Mouse (Mus musculus) mesoderm, embryonic 11.5 days (tissue): ENCODE results near the gene Exoc6.

Experiments used
- DNase-seq: peaks from one replicate; pipeline ENCODE4 v3.0.0-alpha.2; 2012; ENCODE audit warnings: low read depth, low spot score

Gene Exoc6

DNA sequence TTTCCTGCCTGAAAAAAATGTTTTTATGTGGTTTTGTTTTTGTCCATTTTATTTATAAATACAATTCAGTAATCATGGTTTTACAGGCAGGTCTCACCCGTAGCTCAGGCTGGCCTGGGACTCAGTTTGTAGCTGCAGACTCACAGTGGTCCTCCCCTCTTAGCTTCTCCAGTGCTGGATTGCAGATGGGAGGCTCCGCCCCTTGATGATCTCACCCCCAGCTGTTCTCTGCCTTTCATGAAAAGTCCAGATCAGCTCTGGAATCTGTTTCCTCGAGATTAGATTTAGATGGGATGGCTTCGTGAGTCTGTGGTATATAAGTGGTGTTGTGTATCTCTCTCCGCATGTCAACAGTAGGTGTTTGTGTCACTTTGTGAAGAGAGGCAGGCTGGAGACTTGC, 24.6 kb downstream of the Exoc6 start:
- DNase-seq: peak; percentile 15

DNA sequence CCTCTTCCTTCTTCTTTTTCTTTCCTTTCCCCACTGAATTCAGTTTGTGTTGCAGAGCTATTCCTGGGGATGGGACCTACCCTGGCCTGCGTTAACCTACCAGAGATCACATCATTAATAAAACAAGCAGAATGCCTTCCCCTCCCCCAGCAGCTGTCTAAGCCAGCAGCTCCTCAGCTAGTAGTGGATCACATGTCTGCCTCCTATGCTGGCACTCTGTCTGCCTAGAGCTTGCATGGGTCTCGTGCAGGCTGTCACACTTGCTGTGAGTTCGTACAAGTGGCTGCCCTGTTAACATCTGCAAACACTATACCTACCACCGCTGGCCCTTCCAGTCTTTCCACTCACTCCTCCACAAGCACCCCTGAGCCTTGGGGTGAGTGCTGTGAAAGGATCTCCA, 29.4 kb downstream of the Exoc6 start:
- no peak for DNase-seq

DNA sequence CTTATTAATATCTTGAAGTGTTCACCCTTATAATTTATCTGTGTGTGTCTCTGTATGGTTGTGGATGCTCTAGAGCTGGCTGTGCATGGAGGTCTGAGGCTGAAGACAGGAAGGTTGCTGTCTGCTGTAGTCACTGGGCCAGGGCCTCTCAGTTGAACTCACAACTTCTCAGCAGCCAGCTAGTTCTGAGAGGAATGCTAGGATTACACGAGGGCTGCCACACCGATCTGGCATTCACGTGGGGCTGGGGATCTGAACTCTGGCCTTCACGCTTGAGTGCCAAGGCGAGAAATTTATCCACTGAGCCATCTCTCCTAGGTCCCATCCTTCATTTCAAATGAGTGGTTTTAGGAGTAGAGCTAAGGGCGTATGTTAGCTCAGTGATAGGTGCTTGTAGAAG, 30.2 kb downstream of the Exoc6 start:
- DNase-seq: peak; percentile 21

DNA sequence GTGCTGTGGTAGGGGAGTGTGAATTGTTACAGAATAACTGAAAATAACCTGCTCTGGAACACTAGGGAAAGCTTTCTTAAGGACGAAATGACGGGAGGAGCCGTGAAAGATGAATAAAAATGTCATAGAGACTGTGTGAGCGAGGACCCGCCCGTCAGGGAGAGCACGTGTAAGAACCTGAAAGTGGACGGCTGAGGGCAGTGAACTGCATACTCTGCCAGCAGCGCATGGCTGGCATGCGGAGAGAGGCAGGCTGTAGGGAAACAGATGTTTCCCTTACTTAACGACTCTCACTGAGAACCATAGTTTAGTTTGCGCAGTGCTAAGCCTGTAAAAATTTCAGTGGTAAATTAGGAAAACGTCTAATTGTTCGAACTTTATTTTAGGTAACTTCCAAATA, 35.0 kb downstream of the Exoc6 start:
- peak; percentile 56 for DNase-seq

DNA sequence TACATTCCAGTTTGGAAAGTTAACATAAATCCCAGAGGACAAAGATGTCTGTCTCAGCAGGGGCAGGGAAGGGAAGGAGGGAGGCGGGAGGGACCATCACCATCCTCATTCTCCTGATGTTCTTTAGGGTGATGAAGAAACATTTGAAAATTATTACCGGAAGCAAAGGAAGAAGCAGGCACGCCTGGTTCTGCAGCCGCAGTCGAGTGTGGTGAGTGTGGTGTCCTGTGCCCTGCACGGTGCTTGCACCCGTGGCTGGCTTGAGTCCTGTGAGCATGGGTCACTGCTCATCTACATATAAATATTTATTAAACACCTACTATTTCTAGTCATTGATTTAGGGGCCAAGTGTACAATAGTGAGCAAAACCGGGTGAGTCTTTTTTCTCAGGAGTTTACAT, 35.5 kb downstream of the Exoc6 start:
- peak; percentile 14 for DNase-seq

DNA sequence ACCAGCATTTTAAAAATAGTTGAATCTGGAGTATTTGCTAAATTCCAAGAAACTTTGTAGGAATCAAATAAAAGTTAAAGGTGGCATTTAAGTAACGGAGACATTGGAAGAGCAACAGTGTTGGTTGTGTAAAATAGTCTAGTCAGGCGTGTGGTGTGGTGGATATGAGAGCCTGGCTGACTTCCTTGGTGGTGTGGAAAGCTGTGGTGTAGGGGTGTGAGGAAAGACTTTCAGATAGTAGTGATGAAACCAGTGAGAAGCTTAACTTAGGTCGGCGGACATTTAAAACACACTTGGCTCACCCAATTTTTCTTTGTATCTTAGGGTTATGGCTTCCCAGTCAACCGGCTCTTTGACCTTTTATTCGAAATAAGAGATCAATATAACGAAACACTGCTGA, 40.3 kb downstream of the Exoc6 start:
- no peak for DNase-seq

DNA sequence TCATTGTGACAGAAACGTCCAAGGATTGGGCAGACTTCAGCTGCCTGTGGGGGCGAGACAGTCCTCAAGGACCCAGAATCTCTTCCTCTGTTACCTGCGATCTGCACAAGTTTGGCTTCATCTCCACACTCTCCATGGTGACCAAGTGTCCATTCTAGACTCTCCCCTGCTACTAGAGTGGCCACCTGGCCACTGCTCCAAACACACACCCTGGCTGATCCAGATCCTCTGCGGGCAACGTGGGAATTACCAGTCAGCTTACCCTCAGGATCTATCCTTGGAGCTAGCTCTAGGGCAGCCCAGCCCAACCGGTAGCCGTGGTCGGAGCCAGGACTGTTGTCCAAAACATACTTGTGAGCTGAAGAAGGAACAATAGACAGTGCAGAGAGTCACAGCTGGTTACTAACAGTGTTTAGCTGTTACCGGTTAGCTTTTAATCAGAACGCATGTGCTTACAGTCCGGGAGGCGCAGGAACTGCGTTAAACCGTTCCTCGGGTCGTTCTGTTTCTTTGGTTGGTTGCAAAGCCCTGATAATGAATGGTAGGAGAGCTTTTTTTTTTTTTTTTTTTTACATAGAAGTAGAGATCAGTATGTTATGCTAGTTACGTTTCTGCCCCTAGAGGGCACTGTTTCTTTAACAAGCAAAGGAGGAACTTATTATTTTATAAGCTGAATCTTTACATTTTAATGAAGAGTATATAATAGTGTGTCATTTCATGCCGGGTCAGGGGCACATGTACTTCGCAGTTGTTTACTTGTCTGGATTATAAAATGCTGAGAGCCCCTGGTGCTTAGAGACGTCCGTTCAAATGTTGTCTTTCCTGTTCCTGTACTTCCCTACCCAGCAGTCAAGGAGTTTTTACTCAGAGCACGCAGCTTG, 52.0 kb downstream of the Exoc6 start:
- peak; percentile 74 for DNase-seq

DNA sequence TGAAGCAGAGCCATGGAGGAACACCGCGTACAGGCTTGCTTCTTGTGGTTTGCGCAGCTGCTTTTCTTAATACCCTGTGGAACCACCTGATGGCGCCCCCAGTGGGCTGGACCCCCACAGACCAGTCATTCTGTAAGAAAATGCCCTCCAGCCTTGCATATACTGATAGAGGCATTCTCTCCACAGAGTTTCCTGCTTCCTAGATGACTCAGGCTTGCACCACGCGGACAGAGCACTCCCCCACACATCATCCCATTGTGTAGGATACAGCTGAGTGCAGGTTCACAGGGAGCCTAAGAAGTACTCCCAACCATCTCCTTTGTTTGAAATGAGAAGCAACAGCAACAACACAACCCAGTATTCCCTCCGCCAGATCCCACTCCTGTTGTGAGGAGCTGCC, 59.8 kb downstream of the Exoc6 start:
- no peak for DNase-seq

DNA sequence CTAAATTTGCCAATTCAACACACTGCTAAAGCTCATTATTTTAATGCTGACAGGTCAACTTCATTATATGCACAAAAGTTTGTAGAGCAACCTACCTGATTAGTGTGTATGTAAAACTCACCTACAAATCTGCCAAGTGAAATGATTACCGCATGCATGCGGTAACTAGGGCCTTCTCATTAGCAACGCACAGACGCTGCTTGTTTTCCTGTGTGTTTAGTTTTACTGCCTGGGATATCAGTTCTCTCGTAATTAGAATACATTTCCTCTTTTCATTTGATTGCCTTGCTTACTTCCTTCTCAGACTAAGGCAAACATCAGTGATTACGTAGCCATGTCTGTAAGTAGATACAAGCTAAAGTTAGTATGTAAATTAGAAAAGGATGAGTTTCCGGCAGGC, 62.7 kb downstream of the Exoc6 start:
- DNase-seq: no peak

DNA sequence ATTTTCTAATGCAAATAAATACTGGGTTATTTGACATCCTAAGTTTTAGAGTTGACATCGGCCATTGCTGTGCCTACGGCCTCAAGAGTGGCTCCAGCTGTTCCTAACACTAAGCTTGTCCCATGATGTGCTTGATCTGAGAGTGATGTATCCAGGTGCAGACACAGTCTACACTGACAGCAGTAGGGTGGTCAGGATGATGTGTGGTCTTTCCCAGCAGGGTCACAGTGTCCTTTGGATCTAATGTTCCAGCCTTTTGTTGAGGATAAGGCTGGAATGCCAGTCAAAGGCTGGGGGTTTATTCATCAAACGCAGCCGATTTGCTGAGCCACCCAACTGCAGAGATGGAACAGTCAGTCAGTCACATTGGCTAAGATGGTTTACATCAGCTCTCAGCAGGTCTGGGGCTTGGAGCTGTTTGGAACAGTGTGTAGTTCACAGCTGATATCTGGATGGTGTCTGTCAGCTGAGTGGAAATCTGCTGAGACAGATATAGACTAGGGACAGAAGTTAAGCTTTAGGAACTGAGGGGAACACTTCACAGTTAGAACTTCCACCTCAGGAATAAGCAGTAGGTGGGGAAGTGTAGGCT, 64.9 kb downstream of the Exoc6 start:
- peak; percentile 32 for DNase-seq

DNA sequence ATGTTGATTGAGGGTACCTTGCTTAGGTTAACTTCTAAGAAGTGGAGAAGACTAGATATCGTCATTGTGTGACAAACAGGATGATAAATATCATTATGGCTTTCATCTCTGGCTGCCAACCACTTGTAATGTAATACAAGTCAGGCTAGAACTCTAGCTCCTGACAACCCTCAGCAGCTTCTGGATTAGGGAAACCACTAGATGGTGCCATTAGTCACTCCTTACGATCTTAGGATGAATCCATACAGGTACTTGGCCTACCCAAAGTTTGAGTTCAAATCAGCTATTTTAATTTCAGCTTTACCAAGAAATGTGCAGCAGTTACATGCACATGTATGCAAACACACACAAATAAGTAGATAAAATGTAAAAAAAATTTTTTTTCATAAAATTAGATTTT, 97.8 kb downstream of the Exoc6 start:
- peak; percentile 17 for DNase-seq

DNA sequence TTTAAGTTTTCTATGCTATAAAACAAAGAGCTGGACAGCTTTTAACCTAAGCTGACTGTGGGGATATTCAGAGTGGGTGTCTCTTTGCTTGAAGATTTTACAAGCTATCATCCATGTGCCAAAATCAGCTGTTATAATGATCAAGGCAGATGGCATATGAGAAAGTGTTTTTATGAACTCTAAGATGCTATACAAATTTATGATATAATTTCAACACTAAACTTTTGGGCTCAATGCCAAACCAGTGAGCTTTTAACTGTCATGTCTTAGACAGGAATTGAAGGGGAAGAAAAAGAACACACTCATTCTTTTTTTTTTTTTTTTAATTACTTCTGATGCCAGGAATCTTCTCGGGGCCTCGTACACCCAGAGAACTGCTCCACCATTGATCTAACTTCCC, 100.3 kb downstream of the Exoc6 start:
- DNase-seq: no peak

DNA sequence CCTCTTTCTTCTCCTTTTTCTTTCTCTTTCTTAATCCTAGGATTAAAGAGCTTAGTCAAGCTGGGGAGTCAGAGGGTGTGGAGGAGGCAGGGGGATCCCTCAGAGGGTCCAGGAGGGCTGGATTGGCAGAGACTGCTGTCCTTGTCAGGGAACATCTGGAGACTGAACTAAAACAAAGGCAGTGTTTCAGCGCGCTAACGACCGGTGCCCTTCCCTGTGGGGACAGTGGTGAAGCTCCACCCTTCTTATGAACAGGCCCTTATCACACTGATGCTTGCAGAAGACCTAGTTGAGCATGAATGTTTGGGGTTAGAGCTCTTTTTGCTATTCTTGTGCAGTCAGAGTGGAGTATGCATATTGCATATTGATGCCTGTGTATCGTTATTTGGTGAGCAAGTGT, 103.8 kb downstream of the Exoc6 start:
- DNase-seq: no peak

DNA sequence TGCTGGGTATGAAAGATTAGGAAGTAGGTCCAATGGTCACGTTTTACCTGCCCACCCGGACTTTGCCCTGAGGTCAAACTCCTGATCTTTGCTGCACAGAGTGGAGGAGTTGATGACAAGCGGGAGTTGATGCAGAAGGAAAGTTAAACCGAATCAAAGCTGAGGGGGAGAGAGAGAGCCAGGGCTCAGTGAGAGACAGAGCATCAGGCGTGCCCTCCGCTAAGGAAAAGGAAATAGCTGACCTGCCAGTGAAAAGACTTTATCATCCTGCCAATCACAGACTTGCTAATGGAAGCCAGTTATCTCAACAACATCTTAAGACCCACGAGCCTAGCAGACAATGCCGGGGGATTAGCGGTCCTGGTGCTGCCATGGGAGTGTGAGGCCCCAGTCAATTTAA, 106.2 kb downstream of the Exoc6 start:
- DNase-seq: peak; percentile 30

DNA sequence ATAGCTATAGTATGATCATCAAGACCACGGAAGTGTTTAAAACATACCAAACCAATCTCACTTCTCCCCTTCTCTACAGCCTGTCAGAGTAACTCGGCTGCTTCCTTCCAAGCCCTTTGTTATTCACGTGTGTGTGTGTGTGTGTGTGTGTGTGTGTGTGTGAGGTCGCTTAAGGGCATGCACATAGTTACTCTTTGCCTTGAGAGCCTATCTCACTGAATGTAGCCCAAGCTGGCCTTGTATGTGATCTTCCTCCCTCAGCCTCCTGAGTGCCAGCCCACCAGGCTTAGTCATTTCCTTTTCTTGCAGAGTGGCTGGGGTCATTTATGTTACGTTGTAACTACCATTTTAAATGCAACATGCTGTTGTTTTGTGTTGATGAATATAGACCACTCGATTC, 115.0 kb downstream of the Exoc6 start:
- DNase-seq: no peak

DNA sequence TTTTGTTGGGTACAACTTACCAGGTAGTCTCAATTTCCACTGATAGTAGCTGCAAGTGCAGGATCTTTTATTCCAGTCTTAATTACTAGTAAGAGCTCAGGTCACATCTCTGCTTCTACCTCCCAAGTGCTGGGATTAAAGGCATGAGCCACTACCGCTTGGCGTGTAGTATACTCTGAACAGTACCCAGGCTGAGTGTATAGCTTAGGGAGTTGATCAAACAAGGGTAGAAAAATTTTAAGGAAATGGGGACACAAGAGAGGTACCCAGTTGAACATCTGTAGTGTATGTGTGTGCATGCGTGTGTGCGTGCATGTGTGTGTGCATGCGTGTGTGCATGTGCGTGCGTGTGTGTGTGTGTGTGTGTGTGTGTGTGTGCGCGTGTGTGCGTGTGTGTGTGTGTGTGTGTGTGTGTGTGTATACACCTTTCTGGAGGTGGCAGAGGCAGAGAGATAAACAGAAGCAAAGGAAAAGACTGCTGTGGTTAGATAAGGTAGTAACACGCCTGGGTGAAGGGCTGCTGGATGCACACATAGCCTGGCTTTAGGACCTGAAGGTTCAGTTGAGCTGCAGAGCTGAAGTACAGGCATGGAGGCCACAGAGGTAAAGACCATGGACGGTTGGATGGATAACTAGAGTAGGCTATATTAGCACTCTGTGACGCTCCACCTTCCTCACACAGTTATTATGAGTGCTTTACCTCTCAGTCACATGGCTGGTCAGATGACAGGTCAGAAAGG, 117.8 kb downstream of the Exoc6 start:
- no peak for DNase-seq

DNA sequence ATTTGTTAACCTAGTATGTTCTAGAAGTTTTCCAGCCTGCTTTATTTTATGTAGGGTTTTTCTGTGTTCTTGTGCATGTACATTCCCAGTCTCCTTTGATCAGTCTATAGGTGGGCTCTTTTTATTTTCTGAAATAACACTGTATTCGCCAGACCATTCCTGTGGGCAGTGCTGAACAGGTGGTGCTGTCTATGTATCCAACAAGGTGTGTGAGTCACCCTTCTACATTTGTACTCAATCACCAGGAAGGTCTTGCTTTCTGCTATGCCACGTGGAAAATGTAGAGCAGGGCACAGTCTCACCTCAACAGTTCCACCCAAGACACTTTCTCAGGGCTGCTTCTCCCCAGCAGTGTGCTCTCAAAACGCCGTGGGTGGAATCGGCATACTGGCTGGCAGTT, 118.4 kb downstream of the Exoc6 start:
- no peak for DNase-seq

DNA sequence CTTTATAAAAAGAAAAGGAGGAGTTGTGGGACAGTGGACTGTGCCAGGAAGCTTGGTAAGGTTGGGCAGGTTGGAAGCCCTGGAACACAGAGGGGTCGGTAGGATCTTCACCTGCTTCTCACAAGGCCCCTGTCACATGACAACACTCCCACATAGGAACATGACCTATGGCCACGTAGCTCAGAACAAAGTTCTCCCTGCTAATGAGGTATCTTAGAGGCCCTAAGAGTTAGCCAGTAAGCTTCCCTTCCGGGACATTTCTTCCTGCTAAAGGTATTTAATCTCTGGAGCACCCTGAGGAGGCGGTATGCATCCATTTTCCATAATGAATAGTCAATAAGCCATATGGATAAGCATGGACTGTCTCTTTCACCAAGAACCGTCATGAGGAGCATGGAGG, 119.3 kb downstream of the Exoc6 start:
- no peak for DNase-seq

DNA sequence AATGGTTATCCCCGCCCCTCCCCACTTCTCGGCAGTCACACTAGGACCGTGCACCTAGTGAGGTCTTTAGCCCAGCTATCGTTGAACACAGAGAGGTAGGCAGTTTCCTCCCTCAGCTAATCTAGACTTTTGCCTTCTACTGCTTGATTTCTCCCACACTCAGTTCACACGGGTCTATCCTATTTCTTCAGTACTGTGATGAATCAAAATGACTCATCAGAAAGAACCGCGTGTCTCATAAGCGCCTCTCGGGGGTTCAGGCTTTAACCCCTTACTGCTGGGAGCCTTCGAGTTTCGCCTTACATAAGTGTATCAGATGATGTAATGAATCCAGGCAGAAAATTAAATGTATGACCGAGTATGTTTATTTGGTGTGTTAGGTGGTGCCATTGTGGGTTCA, 123.2 kb downstream of the Exoc6 start:
- no peak for DNase-seq

DNA sequence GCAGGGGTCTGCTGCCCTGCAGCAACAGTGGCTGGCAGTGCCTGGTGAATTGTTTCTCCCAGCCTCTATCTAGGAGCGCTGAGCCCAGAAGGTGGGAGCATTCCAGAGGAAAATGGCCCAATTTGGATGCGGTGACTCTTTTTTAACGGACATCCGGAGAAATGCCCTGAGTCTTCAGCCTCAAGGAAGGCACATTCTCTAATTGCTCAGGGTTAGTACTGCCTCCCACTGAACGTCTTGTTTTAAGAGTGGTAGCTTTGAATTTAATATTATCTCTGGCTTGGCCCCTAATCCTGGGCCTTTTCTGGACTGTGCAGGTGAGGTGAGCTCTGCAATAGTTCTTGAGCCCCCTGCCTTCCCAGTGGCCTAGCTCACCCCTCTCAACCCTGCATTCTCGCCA, 135.1 kb downstream of the Exoc6 start, which contains the start of gene Cyp26c1:
Gene Cyp26c1, plus strand, starts transcription at position 301 of the 400 bp plus-strand sequence.
- no peak for DNase-seq

DNA sequence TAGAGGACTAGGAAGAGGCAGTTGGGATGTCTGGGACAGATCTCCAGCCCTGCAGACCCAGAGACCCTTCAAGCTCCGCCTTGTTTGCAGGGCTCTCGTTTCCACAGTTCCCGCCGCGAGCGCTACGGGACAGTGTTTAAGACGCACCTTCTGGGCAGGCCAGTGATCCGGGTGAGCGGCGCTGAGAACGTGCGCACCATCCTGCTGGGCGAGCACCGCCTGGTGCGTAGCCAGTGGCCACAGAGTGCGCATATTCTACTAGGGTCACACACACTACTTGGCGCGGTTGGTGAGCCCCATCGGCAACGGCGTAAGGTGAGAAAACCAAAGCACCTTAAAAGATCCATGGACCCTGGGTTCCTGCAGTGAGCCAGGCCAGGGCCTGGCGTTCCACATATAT, 136.1 kb downstream of the Exoc6 start:
- no peak for DNase-seq

DNA sequence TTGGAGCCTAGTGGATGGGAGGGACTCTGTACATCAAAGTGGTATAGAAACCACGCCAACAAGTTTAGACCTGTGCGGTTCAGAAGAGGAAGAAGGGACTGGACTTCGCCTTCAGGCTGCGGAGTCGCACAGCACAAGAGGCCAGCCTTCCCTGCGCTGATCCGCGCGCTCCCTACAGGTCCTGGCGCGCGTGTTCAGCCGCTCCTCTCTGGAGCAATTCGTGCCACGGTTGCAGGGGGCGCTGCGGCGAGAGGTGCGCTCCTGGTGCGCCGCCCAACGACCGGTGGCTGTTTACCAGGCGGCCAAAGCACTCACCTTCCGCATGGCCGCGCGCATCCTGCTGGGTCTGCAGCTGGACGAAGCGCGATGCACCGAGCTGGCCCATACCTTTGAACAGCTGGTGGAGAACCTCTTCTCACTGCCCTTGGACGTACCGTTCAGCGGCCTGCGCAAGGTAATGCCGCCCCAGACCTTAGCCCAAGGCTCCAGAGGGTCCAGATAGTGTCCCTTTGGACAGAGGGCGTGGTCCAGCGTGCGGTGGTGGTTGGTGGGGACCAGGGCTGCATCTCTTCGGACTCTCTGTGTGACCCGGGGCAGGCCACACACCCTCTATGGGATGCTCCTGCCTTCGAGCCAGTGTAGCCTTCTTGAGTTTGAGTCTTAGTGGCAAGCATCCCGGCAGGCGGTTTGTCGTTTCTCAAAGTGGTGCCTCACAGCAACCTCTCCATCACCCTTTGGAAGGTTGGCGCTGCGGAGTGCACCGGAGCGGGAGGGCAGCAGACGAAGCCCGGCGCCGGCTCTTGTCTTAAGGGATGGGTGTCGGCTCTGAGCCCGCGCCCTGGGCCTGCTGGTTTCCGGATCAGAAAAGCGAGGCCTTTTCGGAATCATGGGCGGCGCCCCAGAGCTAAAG, 137.0 kb downstream of the Exoc6 start:
- DNase-seq: no peak
